Mouse (Mus musculus) embryonic facial prominence, embryonic 15.5 days (tissue): ENCODE results near the gene Tmem200a. TPM values are rescaled to one million over a fixed set of nuclear protein-coding genes. Genes with fewer than 3 reads are reported as not detected.

Source experiments
- ATAC-seq: fragments of 200-750 bp; cut with Nextera tagmentation; 2 replicates; pipeline ENCODE4 v1.8.0; 2017; ENCODE audit warnings: low read depth, moderate TSS enrichment; ENCODE audit not compliant: insufficient number of reproducible peaks, low FRiP score, low TSS enrichment
- H3K27ac ChIP-seq: fragments of 300-500 bp; sonication (generic); replicated peaks from 2 replicates; pipeline ENCODE4 v1.5.1; 2015; ENCODE audit warnings: mild to moderate bottlenecking, inconsistent platforms
- H3K27me3 ChIP-seq: fragments of 300-500 bp; sonication (generic); 2 replicates; pipeline ENCODE4 v1.6.1; 2015; ENCODE audit warnings: inconsistent platforms
- H3K36me3 ChIP-seq: fragments of 300-500 bp; sonication (generic); 2 replicates; pipeline ENCODE4 v1.6.1; 2015; ENCODE audit warnings: mild to moderate bottlenecking, inconsistent platforms
- H3K4me1 ChIP-seq: fragments of 300-500 bp; sonication (generic); 2 replicates; pipeline ENCODE4 v1.6.1; 2015; ENCODE audit warnings: inconsistent platforms
- H3K4me2 ChIP-seq: fragments of 300-500 bp; sonication (generic); replicated peaks from 2 replicates; pipeline ENCODE4 v1.6.1; 2015; ENCODE audit warnings: mild to moderate bottlenecking, inconsistent platforms
- H3K4me3 ChIP-seq: fragments of 300-500 bp; sonication (generic); replicated peaks from 2 replicates; pipeline ENCODE4 v1.5.1; 2015; ENCODE audit warnings: mild to moderate bottlenecking, inconsistent platforms
- H3K9ac ChIP-seq: fragments of 300-500 bp; sonication (generic); 2 replicates; pipeline ENCODE4 v1.6.1; 2015; ENCODE audit warnings: inconsistent platforms
- H3K9me3 ChIP-seq: fragments of 300-500 bp; sonication (generic); replicated peaks from 2 replicates; pipeline ENCODE4 v1.6.1; 2016; ENCODE audit warnings: inconsistent platforms
- WGBS: fragments of 180-500 bp; shearing (Covaris S2); methylation state at CpG from one replicate; pipeline ENCODE4 v1.1.7; 2015; 5-methylcytosine and 5-hydroxymethylcytosine counted together
- polyA plus RNA-seq: library from polyadenylated mRNA; unstranded; fragments of >200 nt; fragmentation: Nextera tagmentation; extraction: Ambion mirVana; gene quantifications from 2 replicates; pipeline ENCODE4 v1.2.1, GENCODE M21; 2015

Tmem200a gene
- polyA plus RNA-seq, 1 experiment from 2014 or later: 15.8 TPM

GRCm38 (mm10) chr10:26063071-26063470 lies 15.8 kb downstream of the Tmem200a start:
- Histone ChIP-seq H3K9ac (no peak overlapping the region), H3K4me3 (no peak overlapping the region), H3K27me3 (no peaks in the 10 kb centered on the region), H3K27ac (no peak overlapping the region), H3K9me3 (no peaks in the 10 kb centered on the region), H3K36me3 (no peaks in the 10 kb centered on the region), H3K4me1 (no peaks in the 10 kb centered on the region), H3K4me2 (no peak overlapping the region)
- no peak for ATAC-seq
- WGBS: 89% methylated on average over 4 of the region's 4 CpGs

GRCm38 (mm10) chr10:26059662-26060307 lies 19.1 kb downstream of the Tmem200a start:
- no peaks in the 10 kb centered on the region for H3K9me3 ChIP-seq
- no peaks in the 10 kb centered on the region for H3K4me1 ChIP-seq
- WGBS: 92% methylated on average over 3 of the region's 3 CpGs

GRCm38 (mm10) chr10:26051177-26051576 lies 27.7 kb downstream of the Tmem200a start:
- no peaks in the 10 kb centered on the region for H3K27me3 ChIP-seq
- WGBS: 83% methylated on average over 2 of the region's 2 CpGs
- H3K4me2 ChIP-seq: no peak overlapping the region
- no peak overlapping the region for H3K9ac ChIP-seq
- no peak overlapping the region for H3K27ac ChIP-seq
- no peaks in the 10 kb centered on the region for H3K4me1 ChIP-seq
- ATAC-seq: no peak
- no peak overlapping the region for H3K4me3 ChIP-seq
- H3K9me3 ChIP-seq: no peaks in the 10 kb centered on the region
- H3K36me3 ChIP-seq: no peaks in the 10 kb centered on the region

More at GRCm38 (mm10) chr10:26059662-26060307, 19.1 kb downstream of the Tmem200a start:
- no peak for ATAC-seq
- no peak overlapping the region for H3K9ac ChIP-seq
- H3K27me3 ChIP-seq: no peaks in the 10 kb centered on the region
- H3K4me2 ChIP-seq: no peak overlapping the region
- no peaks in the 10 kb centered on the region for H3K36me3 ChIP-seq
- H3K4me3 ChIP-seq: no peak overlapping the region
- H3K27ac ChIP-seq: no peak overlapping the region

- 73% methylated on average over 5 of the region's 5 CpGs for WGBS
Observed at GRCm38 (mm10) chr10:26034931-26035330, 43.9 kb downstream of the Tmem200a start.

DNA sequence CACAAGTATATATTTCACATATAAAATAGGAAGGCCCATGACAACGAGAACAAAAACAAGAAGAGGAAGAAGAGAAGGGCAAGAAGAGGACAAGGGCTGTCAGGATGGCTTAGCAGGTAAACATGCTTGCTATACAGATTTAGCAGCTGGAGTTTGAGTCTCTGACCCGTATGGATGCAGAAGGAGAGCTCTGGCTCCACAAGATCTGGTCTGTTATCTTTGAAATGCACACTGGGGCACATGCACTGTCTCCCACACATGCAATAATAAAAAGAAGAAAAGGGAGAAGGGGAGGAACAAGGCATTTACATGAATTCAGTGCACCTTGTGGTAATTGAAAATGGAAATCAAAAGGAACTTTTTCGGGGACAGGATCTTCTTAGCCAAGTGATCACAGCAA lies 60.1 kb downstream of the Tmem200a start:
- no peak overlapping the region for H3K4me3 ChIP-seq
- no peak overlapping the region for H3K9ac ChIP-seq
- ATAC-seq: no peak
- no peaks in the 10 kb centered on the region for H3K9me3 ChIP-seq
- 78% methylated on average over 3 of the region's 3 CpGs for WGBS
- H3K4me1 ChIP-seq: no peaks in the 10 kb centered on the region
- no peaks in the 10 kb centered on the region for H3K27me3 ChIP-seq
- no peak overlapping the region for H3K27ac ChIP-seq
- no peaks in the 10 kb centered on the region for H3K36me3 ChIP-seq
- no peak overlapping the region for H3K4me2 ChIP-seq

More at GRCm38 (mm10) chr10:26034931-26035330, 43.9 kb downstream of the Tmem200a start:
- Histone ChIP-seq H3K9ac (no peak overlapping the region), H3K4me1 (no peaks in the 10 kb centered on the region), H3K4me3 (no peak overlapping the region), H3K9me3 (no peaks in the 10 kb centered on the region), H3K4me2 (no peak overlapping the region), H3K27ac (no peak overlapping the region), H3K36me3 (no peaks in the 10 kb centered on the region), H3K27me3 (no peaks in the 10 kb centered on the region)
- no peak for ATAC-seq

- 69% methylated on average over 1 of the region's 1 CpGs for WGBS
- no peak for ATAC-seq
Observed at GRCm38 (mm10) chr10:26014298-26014697, 64.6 kb downstream of the Tmem200a start.

DNA sequence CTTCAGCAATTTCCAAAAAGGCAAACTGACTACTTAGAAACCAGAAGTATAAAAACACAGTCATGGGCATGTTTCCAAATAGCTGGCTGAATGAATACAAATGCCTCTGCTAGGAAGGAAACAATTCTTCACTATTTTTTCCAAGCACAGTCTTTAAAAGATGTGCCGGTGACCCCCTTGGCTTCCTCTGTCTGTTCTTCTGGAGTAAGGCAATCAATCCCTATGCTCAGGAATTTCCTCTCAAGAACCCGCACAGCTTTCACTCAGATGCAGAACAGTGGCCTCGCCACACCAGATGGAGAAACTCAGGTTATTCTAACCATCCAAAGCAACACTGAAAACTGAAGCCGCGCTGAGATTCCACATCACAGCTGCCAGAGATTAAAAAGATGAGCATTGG lies 69.9 kb downstream of the Tmem200a start:
- Histone ChIP-seq H3K4me2 (no peak overlapping the region), H3K9me3 (no peaks in the 10 kb centered on the region), H3K27ac (no peak overlapping the region), H3K4me1 (peaks cover 4% of the 10 kb centered on the region; the same call in 1 of the 2 replicates), H3K36me3 (no peaks in the 10 kb centered on the region), H3K4me3 (no peak overlapping the region), H3K9ac (no peak overlapping the region), H3K27me3 (no peaks in the 10 kb centered on the region)
- no peak for ATAC-seq
- WGBS: 34% methylated on average over 5 of the region's 5 CpGs

More at GRCm38 (mm10) chr10:26014298-26014697, 64.6 kb downstream of the Tmem200a start:
- Histone ChIP-seq H3K36me3 (no peaks in the 10 kb centered on the region), H3K4me1 (no peaks in the 10 kb centered on the region), H3K9ac (no peak overlapping the region), H3K4me2 (no peak overlapping the region), H3K4me3 (no peak overlapping the region), H3K27ac (no peak overlapping the region), H3K27me3 (no peaks in the 10 kb centered on the region), H3K9me3 (no peaks in the 10 kb centered on the region)

GRCm38 (mm10) chr10:26005471-26005870 lies 73.4 kb downstream of the Tmem200a start:
- ATAC-seq: no peak
- Histone ChIP-seq H3K4me1 (peaks cover 4% of the 10 kb centered on the region; the same call in 1 of the 2 replicates), H3K9me3 (no peaks in the 10 kb centered on the region), H3K4me2 (no peak overlapping the region), H3K27me3 (no peaks in the 10 kb centered on the region), H3K27ac (no peak overlapping the region), H3K4me3 (no peak overlapping the region), H3K36me3 (no peaks in the 10 kb centered on the region), H3K9ac (no peak overlapping the region)
- 90% methylated on average over 6 of the region's 6 CpGs for WGBS

DNA sequence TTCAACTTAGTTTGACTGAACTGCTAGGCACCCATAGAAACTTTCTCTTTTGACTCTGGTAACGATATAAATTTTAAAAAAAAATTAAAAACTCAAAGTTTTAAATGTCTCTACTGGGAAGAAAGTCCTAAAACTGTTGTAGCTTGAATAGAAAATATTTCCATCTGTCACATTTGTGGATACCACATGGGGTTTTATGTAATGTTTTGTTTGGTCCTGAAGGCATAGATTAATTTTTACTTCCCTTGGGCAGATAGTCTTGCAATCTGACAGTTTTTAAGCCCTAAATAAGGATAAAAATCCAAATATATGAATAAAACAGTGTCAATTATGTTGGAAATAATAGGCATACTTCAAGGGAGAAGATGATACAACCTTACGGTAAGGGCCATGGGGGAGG lies 78.0 kb downstream of the Tmem200a start:
- H3K4me2 ChIP-seq: no peak overlapping the region
- 79% methylated on average over 2 of the region's 2 CpGs for WGBS
- no peaks in the 10 kb centered on the region for H3K36me3 ChIP-seq
- H3K27ac ChIP-seq: no peak overlapping the region
- no peaks in the 10 kb centered on the region for H3K9me3 ChIP-seq
- no peak overlapping the region for H3K9ac ChIP-seq
- no peaks in the 10 kb centered on the region for H3K4me1 ChIP-seq
- ATAC-seq: no peak
- H3K4me3 ChIP-seq: no peak overlapping the region
- no peaks in the 10 kb centered on the region for H3K27me3 ChIP-seq

DNA sequence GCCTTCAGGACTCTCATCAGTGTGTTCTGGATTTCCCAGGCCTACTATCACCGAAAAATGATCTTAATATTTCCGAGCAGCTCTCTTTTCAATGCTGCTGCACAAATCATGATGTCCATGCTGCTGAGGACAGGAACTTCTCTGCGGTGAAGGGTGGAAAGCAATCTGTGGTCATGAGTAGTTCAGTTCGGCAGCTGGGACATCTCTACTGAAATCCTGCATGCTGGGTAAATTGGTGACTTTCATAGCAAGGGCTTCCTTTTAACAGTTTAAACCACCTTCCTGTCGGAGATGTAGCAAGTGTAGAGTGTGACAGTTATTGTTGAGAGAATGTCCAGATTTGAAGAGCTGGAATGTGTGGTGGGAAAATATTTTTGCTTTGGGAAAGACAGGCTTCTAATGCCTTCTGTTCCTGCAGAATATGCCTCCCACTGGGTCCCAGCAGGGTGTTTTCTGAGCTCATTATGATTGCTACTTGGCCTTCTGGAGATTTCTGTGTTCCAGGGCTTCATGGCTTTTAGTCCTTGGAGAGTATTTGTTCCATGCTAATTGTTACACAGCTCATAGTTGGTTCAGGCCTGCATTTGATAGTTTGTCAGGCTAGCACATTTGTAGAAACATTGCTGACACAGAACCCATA lies 79.4 kb downstream of the Tmem200a start:
- no peaks in the 10 kb centered on the region for H3K27me3 ChIP-seq
- no peak overlapping the region for H3K4me2 ChIP-seq
- ATAC-seq: no peak
- H3K36me3 ChIP-seq: no peaks in the 10 kb centered on the region
- H3K4me3 ChIP-seq: no peak overlapping the region
- H3K4me1 ChIP-seq: no peaks in the 10 kb centered on the region
- WGBS: 82% methylated on average over 5 of the region's 5 CpGs
- H3K27ac ChIP-seq: no peak overlapping the region
- H3K9me3 ChIP-seq: no peaks in the 10 kb centered on the region
- H3K9ac ChIP-seq: no peak overlapping the region

- no peak overlapping the region for H3K4me2 ChIP-seq
- no peak overlapping the region for H3K4me3 ChIP-seq
- WGBS: 69% methylated on average over 2 of the region's 2 CpGs
- no peak overlapping the region for H3K27ac ChIP-seq
- no peaks in the 10 kb centered on the region for H3K27me3 ChIP-seq
- H3K9me3 ChIP-seq: no peaks in the 10 kb centered on the region
- no peak for ATAC-seq
- no peak overlapping the region for H3K9ac ChIP-seq
- no peaks in the 10 kb centered on the region for H3K4me1 ChIP-seq
- H3K36me3 ChIP-seq: no peaks in the 10 kb centered on the region
Observed at GRCm38 (mm10) chr10:25984056-25984455, 94.8 kb downstream of the Tmem200a start.

- ATAC-seq: no peak
- H3K27me3 ChIP-seq: no peaks in the 10 kb centered on the region
- H3K4me3 ChIP-seq: no peak overlapping the region
- no peak overlapping the region for H3K9ac ChIP-seq
- H3K4me1 ChIP-seq: no peaks in the 10 kb centered on the region
- no peak overlapping the region for H3K27ac ChIP-seq
- no peaks in the 10 kb centered on the region for H3K9me3 ChIP-seq
- no peaks in the 10 kb centered on the region for H3K36me3 ChIP-seq
- H3K4me2 ChIP-seq: no peak overlapping the region
- WGBS: 73% methylated on average over 1 of the region's 1 CpGs
Observed at GRCm38 (mm10) chr10:25982617-25983016, 96.2 kb downstream of the Tmem200a start.
